Mouse (Mus musculus) bone marrow, adult 2 months (tissue): ENCODE data around the gene Teddm2. TPM values are rescaled to one million over a fixed set of nuclear protein-coding genes. Genes with fewer than 3 reads are reported as not detected.

Source experiments
- H3K27ac ChIP-seq: fragments of 200-500 bp; 2 replicates; pipeline ENCODE4 v1.5.1; 2012; ENCODE audit warnings: low read depth, mild to moderate bottlenecking, control low read depth, inconsistent platforms, low read length; ENCODE audit not compliant: control insufficient read depth, poor library complexity, insufficient read depth
- H3K4me1 ChIP-seq: fragments of 200-500 bp; 2 replicates; pipeline ENCODE4 v1.6.1; 2011; ENCODE audit warnings: low read length; ENCODE audit not compliant: control insufficient read depth, insufficient read depth
- H3K4me3 ChIP-seq: fragments of 200-500 bp; replicated peaks from 2 replicates; pipeline ENCODE3; 2011; ENCODE audit warnings: mild to moderate bottlenecking, low read depth, low read length, control low read depth; ENCODE audit not compliant: control insufficient read depth
- CTCF ChIP-seq: fragments of 200-500 bp; IDR thresholded peaks from 2 replicates; pipeline ENCODE4 v1.5.1; 2011; ENCODE audit warnings: low read length, control low read depth; ENCODE audit not compliant: control insufficient read depth, insufficient read depth
- POLR2A ChIP-seq: fragments of 200-500 bp; IDR thresholded peaks from 2 replicates; pipeline ENCODE4 v1.6.1; 2011; ENCODE audit warnings: low read depth, mild to moderate bottlenecking, control low read depth, low read length, borderline replicate concordance; ENCODE audit not compliant: control insufficient read depth
- WGBS: fragments of 180-500 bp; shearing (Covaris S2); methylation state at CpG from one replicate; pipeline ENCODE4 v1.1.7; 2018; 5-methylcytosine and 5-hydroxymethylcytosine counted together
- polyA plus RNA-seq: library from polyadenylated mRNA; stranded (reverse); fragments of >200 nt; gene quantifications from 2 replicates; pipeline ENCODE4 v1.2.4, GENCODE M21; 2011; ENCODE audit warnings: low replicate concordance; ENCODE audit not compliant: missing spikeins, insufficient read depth, insufficient read length

The Teddm2 gene
- polyA plus RNA-seq, 1 experiment = 2.1 TPM

GRCm38 (mm10) chr1:153836036-153836435 is 64.0 kb downstream of the Teddm2 start:
- H3K4me1 ChIP-seq = no peaks in the 10 kb centered on the region
- no peak overlapping the region for H3K27ac ChIP-seq
- no peak overlapping the region for H3K4me3 ChIP-seq
- 18% methylated on average over 4 of the region's 4 CpGs for WGBS
- no peak for TF ChIP-seq POLR2A

- no peak for TF ChIP-seq CTCF
- TF ChIP-seq POLR2A = no peak
- 67% methylated on average over 4 of the region's 4 CpGs for WGBS
- H3K27ac ChIP-seq = no peak overlapping the region
- H3K4me1 ChIP-seq = no peaks in the 10 kb centered on the region
- H3K4me3 ChIP-seq = no peak overlapping the region
These were observed 69.3 kb downstream of the Teddm2 start for GRCm38 (mm10) chr1:153830746-153831145.

GRCm38 (mm10) chr1:153820216-153820615 is 79.8 kb downstream of the Teddm2 start:
- Histone ChIP-seq H3K27ac (no peak overlapping the region), H3K4me3 (no peak overlapping the region), H3K4me1 (no peaks in the 10 kb centered on the region)
- 72% methylated on average over 3 of the region's 3 CpGs for whole genome bisulfite sequencing
- TF ChIP-seq POLR2A = no peak
- TF ChIP-seq CTCF = no peak

GRCm38 (mm10) chr1:153814278-153814677 is 85.8 kb downstream of the Teddm2 start:
- TF ChIP-seq POLR2A (no peak), CTCF (no peak)
- Histone ChIP-seq H3K4me3 (no peak overlapping the region), H3K27ac (no peak overlapping the region), H3K4me1 (no peaks in the 10 kb centered on the region)
- WGBS = 49% methylated on average over 2 of the region's 2 CpGs

GRCm38 (mm10) chr1:153807390-153807993 is 92.5 kb downstream of the Teddm2 start:
- 12% methylated on average over 13 of the region's 13 CpGs for WGBS

GRCm38 (mm10) chr1:153803530-153803929 is 96.5 kb downstream of the Teddm2 start:
- TF ChIP-seq CTCF = no peak
- TF ChIP-seq POLR2A = no peak
- Histone ChIP-seq H3K27ac (no peak overlapping the region), H3K4me3 (no peak overlapping the region), H3K4me1 (peaks cover 2% of the 10 kb centered on the region; the same call in 1 of the 2 replicates)
- 31% methylated on average over 8 of the region's 8 CpGs for WGBS

More at GRCm38 (mm10) chr1:153807390-153807993, 92.5 kb downstream of the Teddm2 start:
- H3K27ac ChIP-seq = no peak overlapping the region
- H3K4me1 ChIP-seq = peaks cover 2% of the 10 kb centered on the region; the same call in 1 of the 2 replicates
- H3K4me3 ChIP-seq = no peak overlapping the region
- TF ChIP-seq POLR2A (no peak), CTCF (no peak)

GRCm38 (mm10) chr1:153802691-153803090 is 97.3 kb downstream of the Teddm2 start:
- Histone ChIP-seq H3K4me3 (no peak overlapping the region), H3K27ac (no peak overlapping the region), H3K4me1 (peaks cover 2% of the 10 kb centered on the region; the same call in 1 of the 2 replicates)
- TF ChIP-seq POLR2A = no peak
- TF ChIP-seq CTCF = no peak
- WGBS = 27% methylated on average over 7 of the region's 7 CpGs

Other genes starting within 250 kb of the Teddm2 start
- 0.70 TPM in 1 of 2 replicates, not detected in the other for gene Rgs8, start 247.2 kb downstream of the Teddm2 start, polyA plus RNA-seq
- 0.41 and 2.6 TPM in 2 replicates for gene Rgs16, start 159.9 kb downstream of the Teddm2 start, polyA plus RNA-seq
- 27.9 and 31.9 TPM in 2 replicates for gene Rnasel, start 150.8 kb downstream of the Teddm2 start, polyA plus RNA-seq
- not detected in 2 replicates for gene Rgsl1, start 56.1 kb downstream of the Teddm2 start, polyA plus RNA-seq
- gene Teddm1b, start 25.9 kb downstream of the Teddm2 start, polyA plus RNA-seq = not detected in 2 replicates
- not detected in 2 replicates for gene Teddm1a, start 8.5 kb downstream of the Teddm2 start, polyA plus RNA-seq
- 101 and 115 TPM in 2 replicates for gene Glul, start 284 bp downstream of the Teddm2 start, polyA plus RNA-seq